Mouse (Mus musculus) Patski (cell line): ENCODE data around the gene Agpat2. TPM values are rescaled to one million over a fixed set of nuclear protein-coding genes. Genes with fewer than 3 reads are reported as not detected.

Experiments used
- ATAC-seq: fragments of 100-300 bp; one replicate; pipeline ENCODE4 v1.8.0; 2021
- CTCF ChIA-PET: fragments of 350-600 bp; sonication (Branson Sonifier 250); formaldehyde crosslinking; loops from one replicate; lab custom pipeline; 2022; ENCODE audit warnings: inconsistent platforms; lab: Charles Lee
- POLR2A ChIA-PET: fragments of 350-600 bp; sonication (Branson Sonifier 250); formaldehyde crosslinking; loops from one replicate; lab custom pipeline; 2022; ENCODE audit warnings: antibody characterized with exemption, inconsistent platforms; lab: Charles Lee
- DNase-seq: peaks from one replicate; pipeline ENCODE4 v3.0.0-alpha.2; 2011; ENCODE audit warnings: low read depth, low spot score
- H3K27me3 ChIP-seq: fragments of 371-371 bp; one replicate; pipeline ENCODE4 v1.5.1; 2021
- CTCF ChIP-seq: fragments of 100-300 bp; IDR thresholded peaks from one replicate; pipeline ENCODE4 v1.5.1; 2021
- in situ Hi-C: fragments of 300-500 bp; cut with MboI; formaldehyde crosslinking; loops from 3 replicates; pipeline ENCODE4 v1.11.1; 2018; ENCODE audit warnings: low pct_unique_long_range_greater_than_20kb, mixed read lengths
- polyA plus RNA-seq: library from polyadenylated mRNA; unstranded; gene quantifications from one replicate; pipeline ENCODE4 v1.2.3, GENCODE M21; 2021

Gene Agpat2
- polyA plus RNA-seq, 1 experiment from 2014 or later = 41.6 TPM

DNA sequence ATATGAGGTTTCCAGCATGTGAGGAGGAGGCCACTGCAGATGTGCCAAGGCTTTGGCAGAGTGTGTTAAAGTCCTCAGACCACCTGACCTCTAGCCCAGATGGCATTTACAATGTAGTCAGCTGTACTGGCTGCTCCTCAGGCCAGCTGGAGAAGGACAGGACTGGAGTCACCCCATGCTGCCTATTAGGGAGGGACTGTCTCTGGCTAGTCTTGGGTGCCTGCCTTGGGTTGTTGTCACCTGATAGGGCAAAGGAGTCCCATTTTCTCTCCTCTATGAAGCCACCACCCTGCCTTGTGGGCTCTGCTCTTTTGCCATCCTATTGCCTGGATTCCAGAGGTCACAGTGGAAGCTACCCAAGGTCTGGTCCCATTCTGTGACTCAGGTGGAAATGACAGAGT is 5.0 kb upstream of the Agpat2 start:
- ChIA-PET POLR2A (no interaction called here), CTCF (interaction anchor here (0.9 kb wide), 1 partner anchor 297 kb away, joined by 3 read pairs; no protein-coding TSS in a partner anchor)
- DNase-seq (no peak), ATAC-seq (no peak)
- in situ Hi-C loops = no loop called here
- H3K27me3 ChIP-seq = no peaks in the 10 kb centered on the region
- no peak for TF ChIP-seq CTCF

DNA sequence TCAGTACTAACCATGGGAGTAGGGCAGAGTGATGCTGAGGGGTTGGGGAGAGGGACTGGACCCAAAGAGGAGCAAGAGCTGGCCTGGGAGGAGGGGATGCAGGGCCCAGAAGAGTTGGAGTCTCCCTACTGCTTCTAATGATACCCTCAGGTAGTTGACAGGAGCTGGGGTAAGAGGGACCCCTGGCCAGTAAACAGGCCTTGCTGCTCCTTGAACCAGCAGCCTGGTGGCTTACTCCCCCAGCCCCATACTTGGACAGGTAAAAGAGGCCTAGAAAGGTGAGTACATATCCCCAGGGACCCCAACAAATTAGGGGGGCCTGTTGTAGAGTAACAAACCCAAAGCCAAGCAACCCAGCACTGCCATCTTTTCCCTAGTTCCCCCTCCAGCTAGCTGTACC is 4.6 kb upstream of the Agpat2 start:
- in situ Hi-C loops = no loop called here
- no peaks in the 10 kb centered on the region for H3K27me3 ChIP-seq
- ATAC-seq (no peak), DNase-seq (no peak)
- POLR2A ChIA-PET = no interaction called here
- CTCF ChIA-PET = no interaction called here
- no peak for TF ChIP-seq CTCF

DNA sequence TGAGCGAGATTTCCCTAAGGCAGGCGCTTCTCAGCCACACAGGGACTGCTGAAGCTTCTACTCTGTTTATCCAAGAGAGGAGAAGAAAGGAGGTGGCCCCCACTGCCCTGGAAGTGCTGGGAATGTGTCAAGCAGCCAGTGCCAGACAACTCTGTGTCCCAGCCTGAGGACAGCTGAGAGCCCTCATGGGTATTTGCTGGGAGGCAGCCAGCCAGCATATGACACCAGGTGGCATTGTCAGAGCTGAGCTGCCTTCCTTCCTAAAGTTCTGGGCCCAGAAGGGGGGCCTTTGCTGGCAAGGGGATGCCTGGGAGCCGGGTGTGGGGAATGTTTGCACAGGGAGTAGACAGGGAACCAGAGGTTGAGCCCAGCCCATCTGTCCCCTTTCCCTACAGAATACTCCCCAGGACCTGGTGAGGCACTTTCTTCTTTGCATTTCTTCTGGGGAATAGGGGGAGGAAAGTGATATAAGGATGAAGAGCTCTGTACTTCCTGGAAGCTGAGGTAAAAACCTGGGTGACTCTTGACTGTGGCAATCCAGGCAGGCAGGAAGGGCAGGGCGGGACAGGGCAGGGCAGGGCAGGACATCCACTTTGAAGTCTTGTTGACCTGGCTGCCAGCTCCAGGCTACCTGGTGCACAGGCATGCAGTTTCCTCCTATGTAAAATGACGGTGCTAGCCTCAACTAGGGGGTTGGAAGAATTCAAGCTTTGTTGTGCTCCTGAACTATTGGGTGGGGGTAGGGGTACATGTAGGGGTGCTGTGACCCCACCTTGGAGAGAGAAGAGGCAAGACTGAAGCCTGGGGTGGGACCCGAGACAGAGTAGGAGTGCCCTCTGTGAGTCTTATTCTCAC is 3.1 kb upstream of the Agpat2 start:
- no peaks in the 10 kb centered on the region for H3K27me3 ChIP-seq
- DNase-seq (no peak), ATAC-seq (no peak)
- POLR2A ChIA-PET = no interaction called here
- no peak for TF ChIP-seq CTCF
- in situ Hi-C loops = no loop called here
- CTCF ChIA-PET = no interaction called here

DNA sequence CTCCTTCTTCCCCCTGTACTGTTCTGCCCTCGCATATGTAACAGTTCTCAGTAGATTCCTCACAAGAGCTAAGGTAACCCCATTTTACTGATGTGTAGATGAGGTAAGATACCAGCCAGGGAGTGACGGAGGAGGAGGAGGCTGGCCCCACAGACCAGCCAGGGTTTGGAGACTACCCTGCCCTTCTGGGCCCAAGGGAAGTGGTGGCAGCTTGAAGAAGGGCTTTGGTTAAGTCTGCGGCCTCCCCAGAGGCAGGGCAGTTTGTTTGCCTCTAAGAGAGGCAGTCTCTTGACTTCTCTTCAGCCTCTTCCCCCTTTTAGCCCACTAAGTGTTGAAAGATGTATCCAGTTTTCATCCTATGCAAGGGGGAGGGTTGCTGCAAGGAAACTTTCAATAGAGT is 2.4 kb upstream of the Agpat2 start:
- POLR2A ChIA-PET = no interaction called here
- ATAC-seq (no peak), DNase-seq (no peak)
- in situ Hi-C loops = no loop called here
- TF ChIP-seq CTCF = no peak
- CTCF ChIA-PET = no interaction called here
- H3K27me3 ChIP-seq = no peaks in the 10 kb centered on the region

DNA sequence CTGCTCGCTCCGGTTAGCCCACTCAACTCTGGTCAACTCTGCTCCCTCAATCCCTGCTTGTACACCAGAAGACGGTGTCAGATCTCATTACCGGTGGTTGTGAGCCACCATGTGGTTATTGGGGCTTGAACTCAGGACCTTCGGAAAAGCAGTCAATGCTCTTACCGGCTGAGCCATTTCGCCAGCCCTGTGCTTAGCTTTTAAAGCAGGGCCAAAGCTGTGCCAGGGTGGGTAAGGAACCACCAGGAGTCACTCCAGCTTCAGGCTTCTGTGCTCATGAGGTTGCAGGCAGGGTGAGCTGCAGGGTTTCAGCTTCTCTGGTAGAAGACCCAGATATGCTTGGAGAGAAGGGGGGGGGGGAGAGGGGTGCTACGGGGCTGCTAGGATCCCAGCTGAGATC is 1.1 kb upstream of the Agpat2 start:
- ChIA-PET CTCF (interaction anchor here (1.1 kb wide), 1 partner anchor 35 kb away, joined by 3 read pairs; no protein-coding TSS in a partner anchor), POLR2A (interaction anchor here (1.4 kb wide), 1 partner anchor 21 kb away, joined by 3 read pairs; no protein-coding TSS in a partner anchor)
- TF ChIP-seq CTCF = no peak
- no peak for DNase-seq
- ATAC-seq = no peak
- in situ Hi-C loops = no loop called here
- H3K27me3 ChIP-seq = no peaks in the 10 kb centered on the region

DNA sequence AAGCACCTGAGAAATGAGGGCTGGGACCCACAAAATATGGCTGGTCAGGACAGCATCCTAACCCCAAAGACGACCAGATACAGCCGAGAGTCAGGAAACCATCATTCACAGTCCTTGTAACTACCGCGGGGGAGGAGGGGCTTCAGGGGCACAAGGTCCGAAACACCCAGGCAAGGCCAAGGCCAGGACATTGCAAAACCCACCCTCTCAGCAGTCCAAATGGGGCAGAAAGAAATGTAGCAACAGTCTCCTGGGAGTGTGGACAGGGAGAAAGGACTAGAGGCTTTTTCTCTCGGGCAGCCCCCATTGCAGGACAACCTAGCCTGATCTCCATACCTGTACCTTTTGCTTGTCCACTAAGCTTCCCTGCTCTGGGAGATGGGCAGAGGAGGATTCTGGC is 1.1 kb downstream of the Agpat2 start:
- no peaks in the 10 kb centered on the region for H3K27me3 ChIP-seq
- in situ Hi-C loops = no loop called here
- DNase-seq = no peak
- no peak for TF ChIP-seq CTCF
- ChIA-PET CTCF (interaction anchor here (1.6 kb wide), 1 partner anchor 37 kb away, joined by 5 read pairs; no protein-coding TSS in a partner anchor), POLR2A (interaction anchor here (1.2 to 1.6 kb wide), 2 partner anchors 11 to 25 kb away, joined by 3 to 4 read pairs; partner anchors contain the start of gene Fam69b)
- ATAC-seq = no peak

DNA sequence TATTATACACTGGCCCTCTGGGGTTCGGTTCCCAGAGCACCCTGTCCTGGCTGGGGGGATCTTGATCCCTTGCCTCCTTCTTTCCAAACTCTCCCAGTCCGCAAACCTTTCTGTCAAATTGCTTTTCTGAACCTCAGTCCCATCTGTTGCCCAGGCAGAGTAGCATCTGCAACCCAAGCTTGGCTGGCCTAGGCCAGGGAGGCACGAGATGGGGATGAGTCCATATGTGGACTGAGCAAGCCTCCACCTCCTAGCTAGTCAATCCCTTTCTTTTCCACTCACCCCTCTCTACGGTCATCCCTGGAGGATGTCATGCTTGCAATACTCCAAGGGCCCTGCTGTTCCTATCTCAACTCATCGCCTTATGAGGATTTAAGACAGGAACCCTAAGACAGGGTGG is 1.6 kb downstream of the Agpat2 start:
- no peaks in the 10 kb centered on the region for H3K27me3 ChIP-seq
- ChIA-PET POLR2A (no interaction called here), CTCF (no interaction called here)
- no peak for TF ChIP-seq CTCF
- no peak for ATAC-seq
- DNase-seq = no peak
- in situ Hi-C loops = no loop called here

DNA sequence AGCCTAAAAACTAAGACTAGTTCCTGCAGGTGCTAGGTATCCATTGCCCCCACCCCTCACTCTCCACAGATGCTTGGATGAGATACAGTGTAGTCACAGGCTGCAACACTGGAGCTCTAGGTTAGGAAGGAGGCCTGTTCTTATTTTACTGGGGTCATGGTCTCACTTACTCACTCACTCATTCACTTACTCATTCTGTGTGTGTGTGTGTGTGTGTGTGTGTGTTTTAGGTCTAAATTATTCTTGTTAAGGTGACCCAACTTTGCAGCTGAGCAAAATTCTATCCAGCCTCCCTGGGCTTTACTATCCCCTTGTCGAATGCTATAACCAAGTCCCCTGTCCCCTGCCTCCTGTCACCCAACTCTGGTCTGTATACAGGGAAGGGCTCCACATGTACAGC is 2.6 kb downstream of the Agpat2 start:
- ChIA-PET POLR2A (no interaction called here), CTCF (no interaction called here)
- H3K27me3 ChIP-seq = no peaks in the 10 kb centered on the region
- in situ Hi-C loops = no loop called here
- no peak for TF ChIP-seq CTCF
- ATAC-seq = no peak
- no peak for DNase-seq

DNA sequence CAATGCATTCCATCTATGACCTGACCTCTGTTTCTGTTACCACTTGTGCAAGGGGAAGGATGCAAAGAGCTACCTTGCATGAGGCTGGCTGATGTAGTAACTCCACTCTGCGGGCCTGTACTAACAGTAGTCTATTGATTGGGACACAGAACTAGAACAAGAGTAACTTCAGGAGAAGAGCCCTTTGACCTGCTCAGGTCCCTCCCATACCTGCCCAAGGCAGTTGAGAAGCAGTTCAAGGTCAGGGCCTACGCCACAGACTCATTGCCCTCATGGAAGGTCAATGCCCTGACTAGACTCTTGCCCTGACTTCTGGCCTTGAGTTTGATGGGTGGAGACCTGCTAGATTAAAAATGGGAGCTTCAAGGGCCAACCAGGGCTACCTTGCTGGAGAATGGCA is 3.6 kb downstream of the Agpat2 start:
- ChIA-PET CTCF (no interaction called here), POLR2A (no interaction called here)
- in situ Hi-C loops = no loop called here
- no peaks in the 10 kb centered on the region for H3K27me3 ChIP-seq
- ATAC-seq = no peak
- no peak for DNase-seq
- TF ChIP-seq CTCF = no peak

DNA sequence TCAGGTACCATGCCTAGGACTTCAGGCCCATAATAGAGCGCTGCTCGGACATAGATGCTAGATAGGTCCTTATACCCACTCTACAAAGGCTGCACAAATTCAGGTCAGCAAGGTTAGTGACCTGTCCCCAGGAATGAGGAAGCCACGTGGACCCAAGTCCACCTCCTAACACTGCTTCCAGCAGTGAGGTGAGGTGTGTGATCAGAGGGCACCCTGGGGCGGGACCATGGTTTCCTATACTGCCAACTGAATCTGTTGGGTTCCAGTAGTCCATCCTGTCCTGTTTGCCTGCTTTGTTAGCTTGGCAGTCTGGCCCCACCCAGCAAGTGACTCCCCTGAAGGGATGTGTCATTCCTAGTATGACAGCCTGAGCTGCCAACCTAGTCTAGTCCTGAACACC is 4.3 kb downstream of the Agpat2 start:
- DNase-seq (no peak), ATAC-seq (no peak)
- no peaks in the 10 kb centered on the region for H3K27me3 ChIP-seq
- in situ Hi-C loops = no loop called here
- no peak for TF ChIP-seq CTCF
- CTCF ChIA-PET = no interaction called here
- POLR2A ChIA-PET = no interaction called here

DNA sequence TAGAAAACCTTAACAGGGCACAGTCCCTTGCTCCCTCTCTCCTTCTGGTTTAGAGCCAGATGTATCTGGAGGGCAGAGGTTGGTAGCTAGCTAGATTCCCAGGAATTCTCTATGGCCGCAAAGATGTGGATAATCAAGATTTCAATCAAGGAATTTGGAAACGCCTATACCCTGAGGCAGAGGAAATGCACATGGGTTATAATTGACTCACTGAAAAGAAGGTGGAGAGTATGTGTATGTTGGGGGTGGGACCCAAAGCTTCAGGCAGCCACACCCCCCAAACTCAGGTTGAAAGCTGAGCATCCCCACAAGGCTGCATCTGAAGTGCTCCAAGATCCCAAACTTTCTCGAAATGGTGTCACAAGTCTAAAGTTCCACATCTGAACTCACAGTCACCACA is 5.8 kb downstream of the Agpat2 start:
- DNase-seq (no peak), ATAC-seq (no peak)
- TF ChIP-seq CTCF = no peak
- in situ Hi-C loops = no loop called here
- H3K27me3 ChIP-seq = no peaks in the 10 kb centered on the region
- ChIA-PET CTCF (interaction anchor here (1.1 kb wide), 1 partner anchor 42 kb away, joined by 3 read pairs; no protein-coding TSS in a partner anchor), POLR2A (no interaction called here)
